Mouse (Mus musculus) lung, postnatal 0 days (tissue): ENCODE results near the gene Pth2.

Source experiments
- CTCF ChIP-seq: IDR thresholded peaks from 2 replicates; pipeline ENCODE4 v1.5.1; 2016; ENCODE audit warnings: antibody characterized with exemption, mild to moderate bottlenecking
- EP300 ChIP-seq: IDR thresholded peaks from 2 replicates; pipeline ENCODE4 v1.6.1; 2016; ENCODE audit warnings: antibody characterized with exemption, mild to moderate bottlenecking, control low read depth

DNA sequence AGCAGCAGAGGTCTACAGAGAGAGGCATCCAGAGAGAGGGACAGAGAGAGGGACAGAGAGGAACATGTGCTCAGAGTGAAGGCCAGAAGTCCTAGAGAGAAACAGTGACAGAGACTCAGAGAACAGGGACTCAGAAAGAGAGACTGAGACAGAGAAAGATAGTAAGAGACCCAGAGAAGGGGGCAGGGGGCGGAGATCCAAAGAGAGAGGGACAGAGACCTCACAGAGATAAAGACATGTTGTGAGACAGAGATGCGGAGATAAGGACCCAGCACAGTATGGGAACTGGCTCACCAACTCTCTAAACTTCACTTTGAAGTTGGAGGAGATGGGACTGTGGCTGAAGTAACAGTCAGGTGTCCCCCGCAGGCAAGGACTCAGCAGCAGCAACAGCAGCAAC lies 45.4 kb upstream of the Pth2 start:
- no peak for TF ChIP-seq CTCF
- no peak for TF ChIP-seq EP300
